Mouse (Mus musculus) thymus, adult 18-20 months (tissue): ENCODE measurements around the gene Piwil4.

Source experiments
- DNase-seq, 2 experiments: peaks; one replicate each; pipeline ENCODE4 v3.0.0; 2022; ENCODE audit warnings: mixed read lengths in 2 of 2

The Piwil4 gene

GRCm38 (mm10) chr9:14666071-14666470 is 74.5 kb downstream of the Piwil4 start:
- no peak for DNase-seq

- DNase-seq = no peak
Measured at GRCm38 (mm10) chr9:14663591-14663990, 76.9 kb downstream of the Piwil4 start.

GRCm38 (mm10) chr9:14662876-14663275 is 77.7 kb downstream of the Piwil4 start:
- DNase-seq = no peak

- no peak for DNase-seq
Measured at GRCm38 (mm10) chr9:14662138-14662537, 78.4 kb downstream of the Piwil4 start.

- no peak for DNase-seq
Measured at GRCm38 (mm10) chr9:14657926-14658325, 82.6 kb downstream of the Piwil4 start.

GRCm38 (mm10) chr9:14654010-14654409 is 86.5 kb downstream of the Piwil4 start:
- DNase-seq = no peak

- no peak for DNase-seq
Measured at GRCm38 (mm10) chr9:14652761-14653160, 87.8 kb downstream of the Piwil4 start.

GRCm38 (mm10) chr9:14647849-14648248 is 92.7 kb downstream of the Piwil4 start:
- DNase-seq = no peak

GRCm38 (mm10) chr9:14646641-14647040 is 93.9 kb downstream of the Piwil4 start:
- no peak for DNase-seq
